Mouse (Mus musculus): Measurements from ENCODE around the gene Ipo9. TPM values are rescaled to one million over a fixed set of nuclear protein-coding genes. Genes with fewer than 3 reads are reported as not detected.

The Ipo9 gene
- polyA plus RNA-seq (2012; rRNA removed) = 166 and 184 TPM in 2 replicates

DNA sequence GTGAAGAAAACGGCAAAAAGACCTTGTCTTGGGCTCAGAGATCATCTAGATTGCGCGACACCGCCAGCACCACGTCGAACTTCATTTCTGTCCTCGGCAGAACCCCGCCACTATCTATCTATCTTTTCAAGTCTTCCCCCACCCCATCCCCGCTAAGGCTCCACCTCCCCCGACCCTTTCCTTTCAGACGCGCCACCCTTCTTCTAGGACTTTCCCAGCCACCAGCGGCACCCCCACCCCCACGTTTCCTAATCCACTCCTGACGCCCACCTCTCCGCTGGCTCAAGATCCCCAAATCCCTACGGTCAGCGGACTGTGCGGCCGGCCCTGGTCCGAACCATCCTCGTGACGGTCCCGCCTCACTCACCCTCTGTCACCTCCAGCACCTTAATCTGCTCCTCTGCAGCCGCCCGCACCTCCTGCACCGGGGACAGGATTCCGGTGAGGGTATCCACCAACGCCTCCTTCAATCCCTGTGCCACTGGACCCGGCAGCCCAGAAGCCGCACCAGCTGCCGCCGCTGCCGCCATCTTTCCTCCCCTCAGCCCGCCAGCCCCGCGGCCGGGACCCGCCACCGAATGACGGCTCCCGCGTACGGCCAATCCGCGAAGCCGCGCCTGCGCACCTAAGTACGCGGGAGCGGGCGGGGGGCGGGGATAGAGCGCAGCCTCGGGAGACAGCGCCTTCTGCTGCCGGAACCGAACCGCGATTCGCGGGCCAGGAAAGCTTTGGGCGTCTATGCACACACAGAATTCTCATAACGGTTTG lies at the start of gene Ipo9:
Gene Ipo9 (minus strand): TSS at position 599 of the 768 bp plus-strand sequence.
- DNase-seq = peak; percentile 90
- H3K4me3 ChIP-seq (ENCODE audit: control insufficient read depth, insufficient read depth, low read length) = peak within 1 kb of the TSS; percentile 99
- TF ChIP-seq CTCF (IDR thresholded peaks at IDR 0.05; ENCODE audit: borderline replicate concordance, control insufficient read depth, extremely low read depth, insufficient read depth, low read length, poor library complexity) (peak; percentile 63; the same call in 1 of the 2 replicates), POLR2A (IDR thresholded peaks at IDR 0.05; ENCODE audit: control insufficient read depth, extremely low read depth, insufficient read depth, low read length, poor library complexity) (peak; percentile 76)
- under 1% methylated on average over 65 of the region's 65 CpGs for WGBS
- H3K36me3 ChIP-seq (ENCODE audit: control insufficient read depth, insufficient read depth, low read length) = peaks cover 4% of the 10 kb centered on the region
- no peaks in the 10 kb centered on the region for H3K27me3 ChIP-seq (ENCODE audit: control insufficient read depth, insufficient read depth, low read length)
- H3K4me1 ChIP-seq (replicated peaks; ENCODE audit: control insufficient read depth, insufficient read depth, low read length) = peaks cover 3% of the 10 kb centered on the region
- H3K27ac ChIP-seq (ENCODE audit: control insufficient read depth, insufficient read depth, low read length) = no peak within 1 kb of the TSS

DNA sequence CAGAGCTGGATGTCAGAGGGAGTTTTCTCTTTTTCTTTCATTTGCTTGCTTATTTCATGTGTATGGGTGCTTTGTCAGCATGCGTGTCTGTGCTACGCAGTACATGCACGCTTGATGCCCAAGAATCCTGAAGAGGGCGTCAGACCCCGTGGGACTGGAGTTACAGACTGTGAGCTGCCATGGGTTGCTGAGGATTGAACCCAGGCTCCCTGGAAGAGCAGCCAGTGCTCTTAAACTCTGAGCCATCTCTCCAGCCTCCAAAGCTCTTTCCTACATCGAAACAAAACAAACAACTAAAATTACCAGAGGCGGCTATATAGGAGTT lies 45.2 kb upstream of the Ipo9 start:
- 94% methylated on average over 7 of the region's 7 CpGs for WGBS
- 0 out of 2 replicates have a peak, but pooled peaks cover 5% of the 10 kb centered on the region for H3K4me1 ChIP-seq (replicated peaks; ENCODE audit: control insufficient read depth, insufficient read depth, low read length)

DNA sequence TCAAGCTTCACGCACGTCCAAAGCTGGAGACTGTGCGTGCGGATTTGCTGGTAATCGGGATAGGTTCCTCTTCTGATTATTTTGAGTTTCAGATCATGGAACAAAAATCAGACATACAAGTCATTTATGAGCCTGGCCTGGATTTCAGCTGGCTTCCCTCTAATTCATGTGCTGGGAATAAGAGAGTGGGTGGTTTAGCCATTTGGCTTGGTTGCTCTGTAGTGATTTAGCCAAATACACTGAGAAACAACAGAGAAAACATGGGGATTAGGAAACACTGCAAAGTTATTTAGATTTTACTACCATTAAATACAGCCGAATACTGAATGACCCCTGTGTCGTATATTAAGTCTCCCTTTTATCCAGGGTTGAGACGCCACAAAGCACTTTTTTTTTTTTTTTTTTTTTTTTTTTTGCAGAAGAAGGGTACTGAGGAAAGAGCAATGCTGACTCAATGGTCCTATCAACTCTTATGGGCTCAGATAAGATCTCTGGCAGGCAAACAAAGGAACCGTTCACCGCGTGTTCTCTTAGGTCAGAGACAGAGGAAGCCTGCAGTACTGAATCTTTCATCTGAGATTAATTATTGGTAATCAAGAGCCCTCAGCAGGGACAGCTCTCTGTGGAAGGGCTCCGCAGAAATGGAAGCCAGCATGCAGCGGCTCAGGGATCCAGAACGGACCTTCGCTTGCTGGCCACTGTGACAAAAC lies 44.7 kb upstream of the Ipo9 start:
- Histone ChIP-seq H3K36me3 (ENCODE audit: control insufficient read depth, insufficient read depth, low read length) (no peaks in the 10 kb centered on the region), H3K4me3 (ENCODE audit: control insufficient read depth, insufficient read depth, low read length) (no peak overlapping the region), H3K27me3 (ENCODE audit: control insufficient read depth, insufficient read depth, low read length) (no peaks in the 10 kb centered on the region), H3K4me1 (replicated peaks; ENCODE audit: control insufficient read depth, insufficient read depth, low read length) (0 out of 2 replicates have a peak, but pooled peaks cover 5% of the 10 kb centered on the region), H3K27ac (ENCODE audit: control insufficient read depth, insufficient read depth, low read length) (no peak overlapping the region)
- 73% methylated on average over 15 of the region's 15 CpGs for WGBS
- no peak for TF ChIP-seq CTCF (IDR thresholded peaks at IDR 0.05; ENCODE audit: borderline replicate concordance, control insufficient read depth, extremely low read depth, insufficient read depth, low read length, poor library complexity)
- TF ChIP-seq POLR2A (IDR thresholded peaks at IDR 0.05; ENCODE audit: control insufficient read depth, extremely low read depth, insufficient read depth, low read length, poor library complexity) = no peak
- DNase-seq = no peak

More for the DNA sequence above, 45.2 kb upstream of the Ipo9 start:
- Histone ChIP-seq H3K27ac (ENCODE audit: control insufficient read depth, insufficient read depth, low read length) (no peak overlapping the region), H3K36me3 (ENCODE audit: control insufficient read depth, insufficient read depth, low read length) (no peaks in the 10 kb centered on the region), H3K4me3 (ENCODE audit: control insufficient read depth, insufficient read depth, low read length) (no peak overlapping the region), H3K27me3 (ENCODE audit: control insufficient read depth, insufficient read depth, low read length) (no peaks in the 10 kb centered on the region)
- TF ChIP-seq POLR2A (IDR thresholded peaks at IDR 0.05; ENCODE audit: control insufficient read depth, extremely low read depth, insufficient read depth, low read length, poor library complexity) = no peak
- TF ChIP-seq CTCF (IDR thresholded peaks at IDR 0.05; ENCODE audit: borderline replicate concordance, control insufficient read depth, extremely low read depth, insufficient read depth, low read length, poor library complexity) = no peak
- DNase-seq = no peak

DNA sequence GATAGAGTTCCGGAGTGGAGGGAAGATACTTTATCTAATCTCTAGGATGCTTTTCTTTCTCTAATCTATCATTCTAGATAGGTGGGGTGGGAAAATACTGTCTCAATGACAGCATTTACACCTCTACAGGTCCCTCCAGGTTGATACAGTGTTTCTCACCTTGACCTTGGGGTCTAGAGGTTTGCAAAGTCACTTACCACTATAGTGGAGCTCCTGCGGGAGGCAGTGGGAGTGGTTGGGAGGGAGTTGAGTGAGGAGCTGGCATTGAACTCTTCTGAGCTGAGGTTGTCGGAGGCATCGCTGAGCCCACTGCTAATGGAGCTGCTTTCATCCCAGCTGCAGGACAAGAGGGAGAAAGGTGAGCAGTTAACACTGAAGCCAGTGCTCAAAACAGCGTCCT lies 42.2 kb upstream of the Ipo9 start:
- H3K27me3 ChIP-seq (ENCODE audit: control insufficient read depth, insufficient read depth, low read length) = no peaks in the 10 kb centered on the region
- 93% methylated on average over 5 of the region's 5 CpGs for WGBS
- H3K27ac ChIP-seq (ENCODE audit: control insufficient read depth, insufficient read depth, low read length) = no peak overlapping the region
- no peaks in the 10 kb centered on the region for H3K36me3 ChIP-seq (ENCODE audit: control insufficient read depth, insufficient read depth, low read length)
- TF ChIP-seq CTCF (IDR thresholded peaks at IDR 0.05; ENCODE audit: borderline replicate concordance, control insufficient read depth, extremely low read depth, insufficient read depth, low read length, poor library complexity) = no peak
- no peak for TF ChIP-seq POLR2A (IDR thresholded peaks at IDR 0.05; ENCODE audit: control insufficient read depth, extremely low read depth, insufficient read depth, low read length, poor library complexity)
- no peak overlapping the region for H3K4me3 ChIP-seq (ENCODE audit: control insufficient read depth, insufficient read depth, low read length)
- no peak for DNase-seq
- 0 out of 2 replicates have a peak, but pooled peaks cover 5% of the 10 kb centered on the region for H3K4me1 ChIP-seq (replicated peaks; ENCODE audit: control insufficient read depth, insufficient read depth, low read length)

DNA sequence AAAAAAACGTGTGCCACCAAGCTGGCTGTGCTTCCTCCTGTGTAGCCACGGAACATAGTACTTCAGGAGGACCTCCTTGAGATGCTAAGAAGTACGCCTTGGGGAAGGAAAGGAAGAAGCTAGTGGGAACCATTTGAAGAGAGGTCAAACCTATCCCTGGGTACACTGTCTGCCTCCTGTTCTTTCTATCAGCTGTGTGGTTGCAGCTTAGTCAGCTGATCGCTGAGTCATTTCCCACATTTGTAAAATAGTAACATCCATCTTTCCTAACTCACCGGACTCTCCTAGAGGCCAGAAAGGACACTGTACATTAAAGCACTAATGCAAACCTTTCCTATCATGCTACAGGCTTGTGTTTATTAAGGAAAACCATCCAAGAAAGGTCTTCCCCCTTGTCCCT lies 41.4 kb upstream of the Ipo9 start:
- Histone ChIP-seq H3K27ac (ENCODE audit: control insufficient read depth, insufficient read depth, low read length) (no peak overlapping the region), H3K4me1 (replicated peaks; ENCODE audit: control insufficient read depth, insufficient read depth, low read length) (0 out of 2 replicates have a peak, but pooled peaks cover 5% of the 10 kb centered on the region), H3K4me3 (ENCODE audit: control insufficient read depth, insufficient read depth, low read length) (no peak overlapping the region), H3K27me3 (ENCODE audit: control insufficient read depth, insufficient read depth, low read length) (no peaks in the 10 kb centered on the region), H3K36me3 (ENCODE audit: control insufficient read depth, insufficient read depth, low read length) (no peaks in the 10 kb centered on the region)
- DNase-seq = no peak
- WGBS = 33% methylated on average over 5 of the region's 5 CpGs
- TF ChIP-seq CTCF (IDR thresholded peaks at IDR 0.05; ENCODE audit: borderline replicate concordance, control insufficient read depth, extremely low read depth, insufficient read depth, low read length, poor library complexity) = no peak
- TF ChIP-seq POLR2A (IDR thresholded peaks at IDR 0.05; ENCODE audit: control insufficient read depth, extremely low read depth, insufficient read depth, low read length, poor library complexity) = no peak

DNA sequence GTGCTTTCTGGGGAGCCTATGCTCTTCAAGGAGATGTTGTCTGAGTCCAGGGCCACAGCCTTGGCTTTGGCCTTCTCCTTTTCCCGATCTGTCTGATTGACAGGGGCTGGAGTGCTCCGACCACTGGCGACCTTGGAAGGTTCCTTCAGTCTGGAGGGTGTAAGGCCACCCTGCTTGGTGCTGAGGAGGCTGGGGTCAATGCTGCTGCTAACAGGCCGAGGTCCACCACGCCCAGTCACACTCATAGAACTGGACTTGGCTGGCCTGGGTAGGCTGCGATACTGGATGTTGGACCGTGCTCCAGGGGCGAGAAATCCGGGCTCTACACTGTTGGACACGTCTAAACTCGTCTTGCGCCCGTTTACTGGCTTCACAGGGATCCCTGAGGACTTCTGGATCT lies 40.2 kb upstream of the Ipo9 start:
- H3K4me3 ChIP-seq (ENCODE audit: control insufficient read depth, insufficient read depth, low read length) = no peak overlapping the region
- DNase-seq = no peak
- 93% methylated on average over 13 of the region's 13 CpGs for WGBS
- H3K36me3 ChIP-seq (ENCODE audit: control insufficient read depth, insufficient read depth, low read length) = no peaks in the 10 kb centered on the region
- H3K27me3 ChIP-seq (ENCODE audit: control insufficient read depth, insufficient read depth, low read length) = no peaks in the 10 kb centered on the region
- H3K27ac ChIP-seq (ENCODE audit: control insufficient read depth, insufficient read depth, low read length) = no peak overlapping the region
- 0 out of 2 replicates have a peak, but pooled peaks cover under 1% of the 10 kb centered on the region for H3K4me1 ChIP-seq (replicated peaks; ENCODE audit: control insufficient read depth, insufficient read depth, low read length)
- TF ChIP-seq CTCF (IDR thresholded peaks at IDR 0.05; ENCODE audit: borderline replicate concordance, control insufficient read depth, extremely low read depth, insufficient read depth, low read length, poor library complexity) (no peak), POLR2A (IDR thresholded peaks at IDR 0.05; ENCODE audit: control insufficient read depth, extremely low read depth, insufficient read depth, low read length, poor library complexity) (no peak)

Data from thymus, adult 2 months (tissue).